Mouse (Mus musculus): Measurements from ENCODE around the gene Gm15319. TPM values are rescaled to one million over a fixed set of nuclear protein-coding genes. Genes with fewer than 3 reads are reported as not detected.
"Not testable (repeated sequence)": the region's sequence is repeated elsewhere in the genome, so short reads cannot be mapped to it uniquely, and the experiment has no call there.

Gm15319 gene
- total RNA-seq, 2 experiments from 2014 or later, result 0.28 to 0.69 TPM

- DNase-seq, result peak; percentile 80 to 88
Measured at GRCm38 (mm10) chr8:20296803-20297702, 66.0 kb downstream of the Gm15319 start.

DNA sequence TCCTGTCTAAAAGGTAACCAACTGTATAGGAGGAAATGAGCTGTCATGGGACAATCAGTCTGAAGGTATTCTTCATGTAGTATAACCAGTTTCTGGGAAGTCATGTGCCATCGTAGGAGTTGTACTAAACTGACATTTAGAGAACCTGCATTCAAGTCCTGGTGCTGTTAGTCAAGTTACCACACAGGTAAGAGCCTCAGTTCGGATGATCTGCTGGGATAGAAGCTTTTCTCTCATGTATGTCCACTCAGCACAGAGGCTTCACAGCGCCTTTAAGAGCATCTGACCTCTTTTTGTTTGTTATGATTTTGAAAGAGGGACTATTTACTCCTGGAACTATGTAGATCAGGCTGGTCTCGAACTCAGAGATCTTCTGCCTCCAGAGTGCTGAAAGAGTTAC lies 67.1 kb downstream of the Gm15319 start:
- not testable (repeated sequence) for DNase-seq

DNA sequence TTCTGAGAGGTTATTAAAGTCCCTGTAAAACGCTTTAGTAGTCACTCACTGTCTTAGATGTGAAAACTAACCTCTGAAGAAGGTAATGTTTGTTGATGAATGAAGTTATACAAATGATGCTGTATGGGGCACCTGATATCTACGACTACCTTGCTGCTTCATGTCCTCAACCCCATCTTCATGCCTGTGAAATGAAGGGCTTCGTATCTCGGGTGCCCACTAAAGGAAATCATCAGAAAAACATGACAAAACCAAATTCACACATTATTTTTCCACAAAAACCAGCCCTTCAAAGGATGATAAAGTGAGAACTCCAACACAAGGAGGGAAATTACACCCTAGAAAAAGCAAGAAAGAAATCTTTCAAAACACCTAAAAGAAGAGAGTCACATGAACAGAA lies 68.2 kb downstream of the Gm15319 start:
- peak in 1 of 2 experiments; percentile 35 for DNase-seq

DNA sequence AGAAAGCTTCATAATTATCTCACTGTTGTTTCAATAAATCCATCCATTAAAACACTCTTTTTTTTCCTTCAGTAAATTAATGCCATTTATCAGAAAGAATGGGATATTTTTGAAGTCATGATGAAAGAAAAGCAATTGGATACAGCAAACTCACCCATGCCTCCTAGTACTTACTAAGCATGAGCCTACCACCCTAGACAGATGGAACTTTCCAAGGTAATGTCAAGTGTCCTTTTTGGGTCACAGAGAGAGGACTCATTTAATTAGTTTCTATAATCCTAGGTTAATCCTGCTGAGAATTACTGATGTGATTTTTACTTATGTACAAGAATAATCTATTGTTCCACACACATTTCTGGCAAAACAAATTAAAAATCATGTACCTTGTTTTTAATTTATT lies 69.0 kb downstream of the Gm15319 start:
- peak in 1 of 2 experiments; percentile 41 for DNase-seq

DNA sequence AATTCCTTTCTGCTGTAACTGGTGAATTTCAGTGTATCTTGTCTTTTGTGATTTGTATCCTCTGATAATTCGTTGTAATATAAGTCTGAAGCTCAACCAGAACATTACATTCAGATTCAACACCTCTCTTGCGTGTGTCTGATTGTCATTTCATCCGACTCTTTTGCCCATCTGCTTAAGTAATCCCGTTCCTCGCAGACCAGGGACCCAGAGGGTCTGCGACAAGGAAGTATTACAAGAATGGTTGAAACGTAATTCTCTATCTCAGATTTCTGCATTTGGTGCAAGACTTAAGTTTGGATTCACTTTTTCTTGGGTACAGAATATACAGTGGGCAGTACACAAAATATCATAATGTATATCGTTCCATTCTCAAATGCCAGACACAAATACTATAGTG lies 73.0 kb downstream of the Gm15319 start:
- not testable (repeated sequence) for DNase-seq

- DNase-seq, result peak in 1 of 2 experiments; percentile 29
Measured at GRCm38 (mm10) chr8:20288878-20289277, 74.1 kb downstream of the Gm15319 start.

- DNase-seq, result peak in 1 of 2 experiments; percentile 14
Measured at GRCm38 (mm10) chr8:20287706-20288105, 75.3 kb downstream of the Gm15319 start.
